Mouse (Mus musculus) cerebellum, adult 9-11 months (tissue): Measurements from ENCODE around the gene Rpl23a.
"Not testable (repeated sequence)": the region's sequence is repeated elsewhere in the genome, so short reads cannot be mapped to it uniquely, and the experiment has no call there.

ENCODE experiments used
- DNase-seq: peaks from one replicate; pipeline ENCODE4 v3.0.0; 2022

The Rpl23a gene

DNA sequence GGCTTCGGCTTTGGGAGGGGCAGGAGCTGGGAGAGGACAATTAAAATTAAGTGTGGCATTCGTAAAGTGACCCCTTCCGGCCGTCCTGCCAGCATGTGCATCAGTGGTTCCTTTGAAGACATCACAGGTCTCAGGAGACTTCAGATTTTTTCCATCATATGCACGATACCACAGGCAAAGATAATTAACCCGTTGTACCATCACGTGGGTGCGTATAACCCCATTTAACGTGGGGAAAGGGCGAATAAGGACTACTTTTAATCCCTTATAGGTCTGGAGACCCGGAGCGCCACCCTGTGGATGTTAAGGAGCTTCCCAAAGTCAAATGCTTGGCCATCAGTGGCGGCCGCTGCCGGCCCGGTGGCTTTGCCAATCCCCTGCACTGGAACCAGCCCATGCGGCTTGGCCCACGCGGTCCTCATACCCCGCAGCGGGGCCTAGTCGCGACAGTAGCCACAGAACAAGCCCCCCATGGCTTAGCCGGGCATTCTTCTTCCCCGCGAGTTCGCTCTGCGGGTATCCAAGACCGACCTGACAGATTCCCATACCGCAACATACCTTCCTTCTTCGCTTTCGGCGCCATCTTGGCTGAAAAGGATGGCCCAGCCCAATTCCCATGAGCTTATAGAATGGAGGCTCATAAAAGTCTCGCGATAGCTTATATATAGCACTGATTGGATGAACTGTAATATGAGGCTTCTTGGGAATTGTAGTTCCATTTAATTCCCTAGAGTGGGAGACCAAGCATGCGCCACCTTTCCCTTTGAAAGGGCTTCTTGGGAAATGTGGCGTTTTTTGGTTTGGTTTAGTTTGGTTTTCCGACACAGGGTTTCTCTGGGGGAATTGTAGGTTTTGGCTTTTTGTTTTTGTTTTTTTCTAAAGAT, at the start of gene Rpl23a:
Rpl23a (minus strand) TSS at position 624 of the 884 bp plus-strand sequence.
- DNase-seq = peak; percentile 91

DNA sequence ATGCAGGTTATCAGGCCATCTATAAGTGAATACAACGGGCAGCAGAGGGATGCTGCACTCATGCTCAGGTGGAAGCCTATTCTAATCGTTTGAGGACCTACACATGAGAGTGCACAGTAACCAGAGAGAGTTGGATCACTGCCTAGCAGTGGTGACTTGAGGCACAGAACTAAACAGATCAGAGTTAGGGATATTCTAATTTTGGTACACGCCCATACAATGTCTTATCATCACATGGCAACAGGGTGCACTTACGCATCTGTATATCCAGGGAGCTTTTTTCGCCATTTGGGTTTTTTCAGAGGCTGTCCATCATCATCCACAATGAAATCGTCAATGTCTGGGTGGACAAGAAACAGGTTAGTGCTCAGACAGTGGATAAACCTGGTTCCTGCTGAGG, 48.1 kb upstream of the Rpl23a start:
- DNase-seq = no peak

GRCm38 (mm10) chr11:78223586-78223985, 40.2 kb upstream of the Rpl23a start:
- DNase-seq = no peak

DNA sequence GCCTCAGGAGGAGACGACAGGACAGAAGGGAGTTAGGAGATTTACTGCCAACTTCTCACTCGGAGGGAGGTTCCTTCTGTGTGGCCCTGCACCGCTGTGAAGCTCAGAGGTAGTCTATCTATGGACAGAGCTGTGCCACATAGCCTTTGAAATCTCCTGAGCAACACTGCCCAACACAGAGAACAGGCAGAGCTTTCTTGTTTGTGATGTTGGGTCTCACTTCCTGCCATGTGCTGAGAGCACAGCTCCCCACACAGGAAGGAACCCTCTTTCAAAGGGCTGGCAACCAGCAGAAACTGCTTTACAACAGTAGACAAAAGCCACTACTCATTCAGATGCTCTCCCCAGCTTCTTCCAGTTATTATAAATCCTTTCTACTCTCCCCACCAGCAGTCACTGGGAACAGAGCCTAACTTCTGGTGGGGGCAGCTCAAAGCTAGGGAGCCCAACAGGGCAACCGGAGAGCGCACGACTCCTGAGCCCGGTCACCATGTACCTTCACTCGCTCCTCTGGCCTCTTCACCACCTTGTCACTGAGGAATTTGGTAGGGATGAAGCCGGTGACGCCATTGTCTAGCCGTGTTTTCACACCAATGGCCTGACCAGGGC, 32.4 kb upstream of the Rpl23a start:
- DNase-seq = peak; percentile 31

DNA sequence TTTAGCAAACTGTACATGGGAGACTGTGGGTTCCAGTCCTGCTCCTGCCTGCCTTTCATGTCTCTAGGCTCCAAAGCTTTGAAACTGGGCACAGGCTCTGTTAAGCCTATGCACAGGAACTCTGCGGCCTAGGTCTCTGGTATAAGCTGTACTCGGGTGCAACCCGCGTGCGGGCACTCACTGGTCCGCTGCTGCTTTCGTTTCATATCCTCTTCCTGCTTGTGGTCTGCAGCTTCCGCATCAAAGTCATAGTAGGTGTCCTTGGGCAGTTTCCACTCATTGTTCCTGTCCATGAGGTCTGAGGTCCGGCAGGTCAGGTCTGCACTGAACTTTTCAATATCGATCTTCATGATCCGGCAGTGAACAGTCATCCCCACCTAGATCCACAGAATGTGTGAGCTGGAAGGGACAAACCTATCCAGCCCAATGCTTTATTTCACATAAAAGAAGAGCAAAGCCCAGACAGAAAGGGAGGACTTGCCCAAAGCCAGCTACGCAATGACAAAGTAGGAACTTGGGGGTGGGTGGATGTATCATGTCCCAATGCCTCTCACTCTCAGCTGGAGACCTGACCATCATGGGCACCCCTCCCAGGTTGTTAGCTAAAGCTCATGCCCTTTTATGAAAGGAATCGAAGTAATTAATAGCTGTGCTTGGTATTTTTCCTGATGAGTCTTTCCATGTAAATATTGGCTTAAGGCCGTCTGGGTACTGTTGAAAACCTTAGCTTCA, 29.9 kb upstream of the Rpl23a start:
- DNase-seq = no peak

DNA sequence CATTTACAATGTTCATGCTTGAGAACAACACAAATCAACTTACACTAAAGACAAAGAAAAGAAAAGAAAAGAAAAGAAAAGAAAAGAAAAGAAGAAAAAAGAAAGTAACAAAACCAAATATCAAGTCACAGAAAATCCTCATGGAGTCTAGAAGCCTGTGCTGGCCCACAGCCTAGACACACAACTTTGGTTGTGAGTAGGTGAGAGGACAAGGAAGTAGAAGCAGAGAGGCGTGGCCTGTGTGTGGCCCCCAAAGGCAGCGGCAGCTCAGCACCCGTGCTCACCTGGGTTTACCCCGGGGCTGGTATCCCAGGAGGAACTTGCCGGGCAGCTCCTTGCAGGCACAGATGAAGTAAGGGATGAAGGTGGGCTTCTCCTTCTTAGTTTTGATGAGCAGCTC, 28.1 kb upstream of the Rpl23a start:
- no peak for DNase-seq

DNA sequence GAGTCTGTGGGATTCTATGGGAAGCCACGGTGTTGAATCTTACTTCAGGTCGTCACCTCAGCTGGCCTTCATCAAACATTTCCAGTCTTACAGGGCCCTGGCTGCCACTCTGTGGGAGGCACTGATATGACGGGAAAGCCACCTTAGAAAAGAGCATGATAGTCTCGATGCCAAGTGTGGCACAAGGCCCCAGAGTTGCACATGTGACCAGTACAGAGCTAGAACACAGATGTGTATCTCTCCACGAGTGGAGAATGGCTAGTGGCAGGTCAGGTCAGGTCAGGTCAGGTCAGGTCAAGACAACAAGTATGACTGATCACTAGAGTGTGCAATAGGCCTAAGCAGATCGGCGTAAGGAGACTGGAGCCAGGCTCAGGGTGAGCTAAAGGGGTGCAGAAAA, 27.2 kb upstream of the Rpl23a start:
- DNase-seq = no peak

DNA sequence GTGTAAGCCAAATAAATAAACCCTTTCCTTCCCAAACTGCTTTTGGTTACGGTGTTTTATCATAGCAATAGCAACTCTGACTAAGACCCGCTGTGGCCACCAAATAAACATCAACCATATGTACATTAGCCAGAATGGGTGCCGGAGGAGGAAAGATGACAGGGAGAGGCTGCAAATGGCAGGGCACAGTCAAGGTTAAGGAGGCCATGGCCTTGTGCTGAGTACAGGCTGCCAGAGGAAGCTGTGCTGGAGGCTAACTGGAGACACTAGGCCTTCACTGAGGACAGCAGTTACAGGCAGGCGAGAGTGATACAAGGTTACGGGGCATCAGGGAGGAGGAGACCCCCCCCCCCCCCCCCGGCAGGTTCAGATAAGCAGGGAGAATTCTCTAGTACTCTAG, 26.5 kb upstream of the Rpl23a start:
- DNase-seq = no peak

- DNase-seq = no peak
These were observed 23.8 kb upstream of the Rpl23a start for GRCm38 (mm10) chr11:78207190-78207589.

- DNase-seq = no peak
These were observed 22.2 kb upstream of the Rpl23a start for GRCm38 (mm10) chr11:78205361-78206206.

DNA sequence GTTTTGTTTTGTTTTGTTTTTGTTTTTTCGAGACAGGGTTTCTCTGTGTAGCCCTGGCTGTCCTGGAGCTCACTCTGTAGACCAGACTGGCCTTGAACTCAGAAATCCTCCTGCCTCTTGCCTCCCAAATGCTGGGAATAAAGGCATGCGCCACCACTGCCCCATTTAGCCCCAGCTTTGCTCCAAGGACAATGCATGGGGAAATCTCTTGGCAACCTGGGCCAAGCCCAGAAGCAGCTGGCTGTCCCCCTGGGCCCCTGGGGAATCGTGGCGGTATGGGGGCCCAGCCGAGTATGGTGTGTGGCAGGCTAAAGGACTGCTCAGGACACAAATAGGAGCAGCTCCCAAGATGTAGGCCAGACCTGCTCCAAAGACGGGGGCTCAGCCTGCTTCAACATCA, 20.9 kb upstream of the Rpl23a start:
- no peak for DNase-seq

GRCm38 (mm10) chr11:78202372-78202771, 19.0 kb upstream of the Rpl23a start:
- DNase-seq = no peak

GRCm38 (mm10) chr11:78195101-78195863, 11.9 kb upstream of the Rpl23a start:
- no peak for DNase-seq

DNA sequence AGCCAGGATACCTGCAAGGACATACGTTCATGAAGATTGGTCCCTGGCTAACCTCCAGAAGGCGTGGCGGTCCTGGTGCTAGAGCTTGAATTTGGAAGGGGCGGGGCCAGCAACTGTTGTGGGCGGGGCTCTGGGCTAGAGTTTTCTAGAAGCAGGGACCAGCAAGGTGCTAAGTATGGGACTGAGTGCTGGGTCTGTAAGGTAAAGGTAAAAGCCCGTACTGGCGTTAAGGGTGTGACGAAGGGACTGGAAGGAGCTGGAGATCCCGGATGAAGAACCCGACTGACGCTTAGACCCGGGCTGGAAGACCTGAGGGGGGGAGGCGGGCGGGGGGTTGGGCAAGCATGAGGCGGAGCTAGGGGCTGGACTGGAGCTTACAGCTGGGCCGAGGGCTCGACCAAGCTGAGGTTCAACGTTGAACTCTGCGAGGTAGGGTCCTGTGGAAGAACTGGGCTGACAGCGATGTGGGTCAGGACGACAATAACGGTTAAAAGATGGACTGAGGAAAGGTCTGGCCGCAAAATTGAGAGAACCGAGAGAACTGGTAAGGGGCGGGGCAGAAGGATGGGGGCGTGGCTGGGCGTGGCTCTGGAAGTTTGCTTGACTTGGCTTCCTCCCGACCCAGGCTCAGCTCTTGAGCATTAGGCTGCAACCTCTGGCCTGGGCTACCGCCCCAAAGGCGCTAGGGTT, 11.2 kb upstream of the Rpl23a start:
- no peak for DNase-seq

- DNase-seq = no peak
These were observed 9.7 kb upstream of the Rpl23a start, which contains the start of gene Proca1 for GRCm38 (mm10) chr11:78193113-78193512. TSS of gene Proca1 (plus strand) at chr11:78193392.

DNA sequence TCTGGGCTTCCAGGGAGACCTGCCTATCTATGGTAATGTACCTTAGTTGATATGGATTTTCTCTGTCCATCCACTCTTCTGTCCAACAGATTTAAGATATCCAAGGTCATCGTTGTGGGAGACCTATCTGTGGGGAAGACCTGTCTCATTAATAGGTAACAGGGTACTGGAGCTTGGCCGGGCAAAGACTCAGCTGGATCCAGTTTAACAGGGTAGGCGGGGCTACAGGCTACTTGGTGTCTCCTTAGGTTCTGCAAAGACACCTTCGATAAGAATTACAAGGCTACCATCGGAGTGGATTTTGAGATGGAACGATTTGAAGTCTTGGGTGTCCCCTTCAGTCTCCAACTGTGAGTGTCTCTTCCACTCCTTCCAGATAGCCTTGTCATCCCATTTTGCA, 6.7 kb upstream of the Rpl23a start:
- DNase-seq = no peak

DNA sequence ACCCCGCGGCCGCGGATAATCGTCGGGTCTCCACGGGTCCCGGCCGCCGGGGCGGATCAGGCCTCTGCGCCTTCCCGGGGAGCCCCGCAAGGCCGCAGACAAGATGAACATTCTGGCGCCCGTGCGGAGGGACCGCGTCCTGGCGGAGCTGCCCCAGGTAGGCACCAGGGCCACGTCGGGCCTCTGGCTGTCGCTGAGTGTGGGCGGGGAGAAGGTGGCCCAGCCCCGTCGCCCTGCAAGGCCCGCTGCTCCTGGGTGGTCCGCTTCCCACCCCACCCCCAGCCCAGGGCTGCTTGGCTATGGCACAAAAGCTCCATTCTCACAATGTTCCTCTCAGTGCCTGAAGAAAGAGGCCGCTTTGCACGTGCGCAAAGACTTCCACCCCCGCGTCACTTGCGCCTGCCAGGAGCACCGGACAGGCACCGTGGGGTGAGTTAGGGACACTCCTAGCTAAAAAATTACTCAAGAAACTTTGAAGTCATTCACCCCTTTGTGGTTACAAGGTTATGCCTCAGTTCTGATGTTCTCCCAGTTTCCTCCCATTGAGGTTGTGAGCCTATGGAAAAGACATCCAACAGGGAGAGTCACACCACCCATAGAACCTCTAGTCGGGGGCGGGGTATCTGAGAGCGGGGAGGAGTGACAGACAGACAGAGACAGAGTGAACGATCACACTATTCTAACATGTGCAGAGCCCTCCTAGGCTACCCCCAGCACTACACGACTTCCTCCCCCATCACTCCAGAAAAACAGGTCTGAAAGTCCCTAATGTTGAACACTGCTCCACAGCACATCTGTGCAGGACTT, 6.1 kb upstream of the Rpl23a start:
- no peak for DNase-seq

GRCm38 (mm10) chr11:78188331-78189233, 5.2 kb upstream of the Rpl23a start, which contains the start of gene Rab34:
TSS of gene Rab34 (plus strand) at chr11:78188430.
- DNase-seq = no peak

- not testable (repeated sequence) for DNase-seq
These were observed 1.3 kb upstream of the Rpl23a start for GRCm38 (mm10) chr11:78184702-78185101.
